Mouse (Mus musculus) cerebellum, postnatal 25 days (tissue): ENCODE data around the gene Oaz1.
A peak's percentile ranks its signal among the peaks of the same experiment; 100 is the strongest.

Experiments used
- DNase-seq, 2 experiments: peaks; one replicate each; pipeline ENCODE4 v3.0.0; 2021; ENCODE audit warnings: mixed read lengths in 2 of 2

Gene Oaz1

GRCm38 (mm10) chr10:80854913-80855748, 28.7 kb downstream of the Oaz1 start, which contains the start of the genes Lsm7 and Sppl2b:
TSS of gene Lsm7 (minus strand) at chr10:80855209.
TSS of gene Sppl2b (plus strand) at chr10:80855275.
- DNase-seq = peak; percentile 99

DNA sequence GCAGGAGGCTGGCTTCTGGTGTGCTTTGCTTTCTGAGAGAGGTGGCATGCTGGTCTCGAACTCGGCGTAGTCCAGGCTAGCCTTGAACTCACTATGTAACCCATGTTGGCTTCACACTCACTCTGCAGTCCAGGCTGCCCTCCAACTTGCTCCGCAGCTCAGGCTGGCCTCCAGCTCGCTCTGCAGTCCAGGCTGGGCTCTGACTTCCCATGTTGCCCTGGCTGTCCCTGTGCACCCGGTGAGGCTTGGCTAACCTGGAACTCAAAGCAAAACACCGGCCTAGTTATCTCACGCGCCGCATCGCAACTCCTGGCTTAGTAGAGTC, 29.3 kb downstream of the Oaz1 start:
- DNase-seq = peak; percentile 72 to 79

- DNase-seq = no peak
Observed at GRCm38 (mm10) chr10:80856267-80856666, 29.8 kb downstream of the Oaz1 start.

DNA sequence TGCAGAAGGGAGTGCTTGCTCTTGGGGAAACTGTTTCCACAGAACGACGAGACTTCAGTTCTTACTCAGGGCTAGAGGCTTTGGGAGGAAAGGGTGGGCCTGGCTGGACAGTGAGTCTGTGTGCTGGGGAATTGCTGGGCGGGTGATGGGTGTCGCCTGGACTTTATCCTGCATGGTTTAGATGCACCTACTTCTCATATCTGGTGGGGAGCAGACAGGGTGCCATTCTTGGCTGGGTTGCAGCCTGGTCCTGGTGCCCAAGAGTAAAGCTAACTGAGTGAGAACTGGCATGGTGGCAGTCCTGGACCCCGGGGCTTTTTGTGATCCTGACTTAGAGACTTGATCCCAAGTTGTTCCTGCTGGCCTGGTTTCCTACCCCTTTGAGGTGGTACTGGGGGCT, 30.5 kb downstream of the Oaz1 start:
- no peak for DNase-seq

DNA sequence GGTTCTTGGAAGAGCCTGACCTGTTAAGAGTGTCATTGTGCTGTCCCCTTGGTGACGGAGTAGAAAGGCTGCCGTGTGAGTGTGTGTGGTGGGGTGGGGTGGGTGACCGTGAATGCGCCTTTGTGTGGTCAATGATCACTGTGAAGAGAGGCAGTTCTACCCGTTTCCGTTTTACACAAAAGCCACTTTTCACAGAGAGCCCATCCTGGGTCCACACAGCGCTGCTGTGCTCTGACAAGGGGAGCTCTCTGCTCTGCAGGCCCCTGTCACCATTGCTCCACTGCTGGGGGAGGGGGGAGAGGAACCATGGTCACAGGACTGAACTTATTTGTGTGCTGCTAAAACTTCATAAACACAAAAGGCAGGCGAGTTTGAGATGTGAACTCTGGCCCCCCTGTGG, 30.9 kb downstream of the Oaz1 start:
- no peak for DNase-seq

DNA sequence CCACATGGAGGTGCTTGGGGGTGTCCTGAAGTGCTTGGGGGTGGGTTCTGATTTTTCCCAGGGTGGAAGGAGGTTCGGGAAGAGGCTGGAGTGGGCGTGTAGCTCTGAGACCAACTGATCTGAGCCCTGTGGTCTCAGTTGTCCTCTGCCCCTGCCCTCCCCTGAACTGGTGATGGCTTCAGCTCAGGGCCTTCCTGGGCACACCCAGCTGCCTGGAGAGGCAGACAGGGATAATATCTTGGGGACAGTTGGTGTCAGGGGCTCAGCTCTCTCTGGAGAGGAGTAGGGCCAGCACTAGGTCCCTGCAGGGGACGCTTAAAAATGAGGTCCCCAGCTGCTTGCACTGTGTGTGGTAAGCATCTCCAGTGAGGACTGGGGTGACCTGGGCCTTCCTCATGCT, 31.4 kb downstream of the Oaz1 start:
- DNase-seq = no peak

- DNase-seq = no peak
Observed at GRCm38 (mm10) chr10:80858350-80858935, 32.0 kb downstream of the Oaz1 start.

DNA sequence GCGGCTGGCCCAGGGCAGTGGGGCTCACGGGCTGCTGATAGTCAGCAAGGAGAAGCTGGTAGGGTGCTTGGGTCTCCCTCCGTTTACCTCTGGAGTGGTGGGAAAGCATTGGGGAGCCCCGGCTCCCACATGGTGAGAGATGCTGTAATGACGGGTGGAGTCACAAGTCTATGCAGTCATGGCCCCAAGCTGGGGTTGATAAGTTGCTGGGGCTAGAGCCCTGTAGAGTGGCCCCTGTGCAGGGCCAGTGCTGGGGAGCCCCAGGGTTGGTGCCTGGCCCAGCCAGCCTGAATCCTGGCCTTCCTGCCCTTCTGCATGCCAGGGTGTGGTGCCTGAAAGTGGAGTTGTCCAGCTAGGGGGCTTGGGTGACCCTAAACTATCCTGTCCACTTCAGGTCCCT, 35.8 kb downstream of the Oaz1 start:
- DNase-seq = no peak

DNA sequence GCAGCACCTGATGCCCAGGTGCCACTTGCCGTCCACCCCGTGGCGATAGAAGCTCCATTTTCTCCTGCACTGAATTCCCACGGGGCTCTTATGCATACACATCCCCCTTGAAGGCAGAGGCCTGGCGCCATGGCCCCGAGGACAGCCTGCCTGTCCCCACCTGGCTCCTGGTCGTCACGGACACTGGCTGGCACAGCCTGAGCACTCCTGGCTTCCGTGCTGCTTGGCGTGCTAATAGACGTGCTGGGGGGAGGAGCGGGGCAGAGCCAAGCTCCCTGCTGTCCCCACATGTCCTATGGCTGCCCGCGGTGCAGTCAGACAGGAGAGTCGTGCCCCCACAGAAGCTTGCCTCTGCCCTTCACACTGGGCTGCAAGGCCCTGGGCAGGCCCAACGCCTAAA, 38.0 kb downstream of the Oaz1 start:
- DNase-seq = peak; percentile 87 to 88

- DNase-seq = peak in 1 of 2 experiments; percentile 50
Observed at GRCm38 (mm10) chr10:80870993-80871392, 44.5 kb downstream of the Oaz1 start.

- peak in 1 of 2 experiments; percentile 31 for DNase-seq
Observed at GRCm38 (mm10) chr10:80871581-80871980, 45.1 kb downstream of the Oaz1 start, which contains the start of gene Tmprss9. TSS of gene Tmprss9 (plus strand) at chr10:80871848.

GRCm38 (mm10) chr10:80874035-80874434, 47.6 kb downstream of the Oaz1 start:
- DNase-seq = no peak

DNA sequence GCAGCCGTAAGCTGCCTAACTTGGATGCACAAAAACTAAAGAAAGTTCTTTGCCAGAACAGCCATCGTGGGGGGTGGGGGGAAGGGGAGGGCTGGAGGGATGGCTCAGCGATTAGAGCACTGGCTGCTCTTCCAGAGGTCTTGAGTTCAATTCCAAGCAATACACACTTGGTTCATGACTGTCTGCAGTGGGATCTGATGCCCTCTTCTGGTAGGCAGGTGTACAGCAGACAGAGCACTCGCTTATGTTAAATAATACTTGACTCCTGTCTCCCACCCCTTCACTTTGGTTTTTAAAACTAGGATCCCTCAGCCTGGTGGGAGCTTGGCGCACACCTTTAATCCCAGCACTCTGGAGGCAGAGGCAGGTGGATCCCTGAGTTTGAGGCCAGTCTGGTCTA, 49.6 kb downstream of the Oaz1 start:
- peak; percentile 78 to 86 for DNase-seq

DNA sequence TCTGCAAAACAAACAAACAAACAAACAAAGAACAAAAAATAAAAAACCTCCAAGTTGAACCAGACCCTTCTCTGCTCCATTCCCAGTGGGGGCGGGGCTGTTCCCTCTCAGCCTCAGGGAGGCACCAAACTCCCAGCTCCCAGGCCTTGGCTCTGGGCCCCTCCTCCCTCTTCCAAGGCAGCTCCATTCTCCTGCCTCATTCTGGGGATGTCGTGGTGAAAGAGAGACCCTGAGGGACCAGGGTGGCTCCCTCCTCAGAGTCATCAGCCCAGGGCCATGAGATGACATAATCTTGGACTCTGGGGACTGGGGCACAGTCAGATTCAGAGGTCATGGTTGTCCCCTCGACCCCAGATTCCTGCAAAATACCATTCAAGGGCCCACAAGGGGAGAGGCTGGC, 50.1 kb downstream of the Oaz1 start:
- DNase-seq = peak in 1 of 2 experiments; percentile 36
